Mouse (Mus musculus) thymus, adult 2 months (tissue): ENCODE measurements around the gene Phxr2. TPM values are rescaled to one million over a fixed set of nuclear protein-coding genes. Genes with fewer than 3 reads are reported as not detected.
A peak's percentile ranks its signal among the peaks of the same experiment; 100 is the strongest.
"Not testable (repeated sequence)": the region's sequence is repeated elsewhere in the genome, so short reads cannot be mapped to it uniquely, and the experiment has no call there.

Experiments used
- DNase-seq: peaks from one replicate; pipeline ENCODE4 v3.0.0; 2021
- H3K27ac ChIP-seq: fragments of 200-500 bp; 2 replicates; pipeline ENCODE4 v1.5.1; 2012; ENCODE audit warnings: low read length, control low read depth; ENCODE audit not compliant: control insufficient read depth, insufficient read depth
- H3K27me3 ChIP-seq: fragments of 200-500 bp; 2 replicates; pipeline ENCODE4 v1.6.1; 2012; ENCODE audit warnings: mild to moderate bottlenecking, low read length, moderate library complexity, mixed read lengths; ENCODE audit not compliant: control insufficient read depth, insufficient read depth
- H3K36me3 ChIP-seq: fragments of 200-500 bp; 2 replicates; pipeline ENCODE4 v1.6.1; 2012; ENCODE audit warnings: mild to moderate bottlenecking, low read length, moderate library complexity; ENCODE audit not compliant: control insufficient read depth, insufficient read depth
- H3K4me1 ChIP-seq: fragments of 200-500 bp; replicated peaks from 2 replicates; pipeline ENCODE4 v1.6.1; 2012; ENCODE audit warnings: low read length; ENCODE audit not compliant: control insufficient read depth, insufficient read depth
- H3K4me3 ChIP-seq: fragments of 200-500 bp; 2 replicates; pipeline ENCODE4 v1.5.1; 2012; ENCODE audit warnings: mild to moderate bottlenecking, low read length, control low read depth, moderate library complexity; ENCODE audit not compliant: control insufficient read depth, insufficient read depth
- CTCF ChIP-seq: fragments of 200-500 bp; IDR thresholded peaks from 2 replicates; pipeline ENCODE4 v1.5.1; 2012; ENCODE audit warnings: mild to moderate bottlenecking, control low read depth, low read length, moderate library complexity, borderline replicate concordance; ENCODE audit not compliant: control insufficient read depth, poor library complexity, insufficient read depth; ENCODE audit errors: extremely low read depth
- POLR2A ChIP-seq: fragments of 200-500 bp; IDR thresholded peaks from 2 replicates; pipeline ENCODE4 v1.6.1; 2012; ENCODE audit warnings: mild to moderate bottlenecking, low read length, control low read depth, moderate library complexity; ENCODE audit not compliant: control insufficient read depth, poor library complexity, insufficient read depth; ENCODE audit errors: extremely low read depth
- WGBS: fragments of 180-500 bp; shearing (Covaris S2); methylation state at CpG from one replicate; pipeline ENCODE4 v1.1.7; 2018; 5-methylcytosine and 5-hydroxymethylcytosine counted together
- polyA plus RNA-seq: library from polyadenylated mRNA; depleted of rRNA; stranded (reverse); fragments of >200 nt; gene quantifications from 2 replicates; pipeline ENCODE4 v1.2.3, GENCODE M21; 2012

Phxr2 gene
- polyA plus RNA-seq, 1 experiment = 0.74 TPM

GRCm38 (mm10) chr10:99166392-99166791 is 40.3 kb upstream of the Phxr2 start:
- Histone ChIP-seq H3K36me3 (no peaks in the 10 kb centered on the region), H3K27me3 (no peaks in the 10 kb centered on the region), H3K27ac (no peak overlapping the region), H3K4me3 (no peak overlapping the region), H3K4me1 (peaks cover 18% of the 10 kb centered on the region)
- WGBS = 68% methylated on average over 3 of the region's 3 CpGs
- no peak for TF ChIP-seq CTCF
- no peak for TF ChIP-seq POLR2A
- no peak for DNase-seq

GRCm38 (mm10) chr10:99165751-99166282 is 39.7 kb upstream of the Phxr2 start:
- TF ChIP-seq CTCF (no peak), POLR2A (no peak)
- WGBS = 81% methylated on average over 7 of the region's 7 CpGs
- no peak for DNase-seq
- Histone ChIP-seq H3K27ac (no peak overlapping the region), H3K27me3 (no peaks in the 10 kb centered on the region), H3K4me3 (no peak overlapping the region), H3K36me3 (no peaks in the 10 kb centered on the region), H3K4me1 (peaks cover 13% of the 10 kb centered on the region)

DNA sequence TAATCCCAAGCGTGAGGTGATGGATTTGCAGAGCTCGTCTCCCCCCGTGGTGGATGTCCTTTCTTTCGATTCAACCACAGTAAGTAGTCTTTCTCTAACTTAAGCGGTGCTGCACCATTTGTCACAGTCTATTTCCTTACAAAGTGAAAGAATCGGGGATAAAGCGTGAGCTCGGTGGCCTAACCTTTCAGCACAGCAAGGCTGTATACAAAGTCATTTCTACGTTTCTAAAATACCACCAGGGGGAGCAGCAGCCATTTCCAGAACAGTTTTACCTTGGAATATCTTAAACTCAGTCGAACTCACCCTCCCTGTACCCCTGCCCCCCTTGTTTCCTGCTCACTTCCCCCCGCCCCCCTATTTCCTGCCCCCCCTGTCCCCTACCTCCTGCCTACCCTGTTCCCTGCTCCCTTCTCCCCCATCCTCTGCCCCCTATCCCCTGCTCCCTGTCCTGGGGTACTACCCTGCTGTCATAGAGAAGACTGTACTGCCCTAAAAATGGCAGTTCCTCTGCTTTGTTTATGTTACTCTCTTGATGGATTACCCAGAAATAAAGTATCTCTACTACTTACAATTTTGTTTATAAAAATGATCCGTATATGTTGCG is 38.8 kb upstream of the Phxr2 start:
- Histone ChIP-seq H3K4me3 (no peak overlapping the region), H3K27ac (no peak overlapping the region), H3K36me3 (no peaks in the 10 kb centered on the region), H3K27me3 (no peaks in the 10 kb centered on the region), H3K4me1 (peaks cover 13% of the 10 kb centered on the region)
- peak; percentile 54 for DNase-seq
- TF ChIP-seq POLR2A (no peak), CTCF (no peak)
- WGBS = 39% methylated on average over 13 of the region's 13 CpGs

DNA sequence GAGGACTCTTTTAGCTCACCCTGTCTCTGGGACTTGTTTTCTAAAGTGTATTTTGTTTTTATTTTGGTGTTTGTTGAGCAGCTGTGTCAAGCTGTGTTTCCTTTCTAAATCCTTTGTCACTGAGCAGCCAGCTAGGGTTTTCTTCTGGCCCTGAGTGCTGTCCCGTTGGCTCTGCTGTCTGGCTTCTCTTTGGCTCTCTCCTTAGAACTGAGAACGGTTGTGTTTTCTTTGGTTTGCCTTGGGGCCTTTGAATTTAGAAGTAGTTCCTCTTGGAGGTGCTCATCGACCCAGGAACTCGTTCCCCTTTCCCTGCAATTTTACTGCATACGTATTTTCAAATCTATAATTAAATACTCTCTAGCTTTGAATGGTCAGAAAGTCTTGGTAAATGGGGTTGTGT is 36.9 kb upstream of the Phxr2 start:
- H3K4me1 ChIP-seq = peaks cover 7% of the 10 kb centered on the region; the same call in 1 of the 2 replicates
- no peak overlapping the region for H3K27ac ChIP-seq
- no peak overlapping the region for H3K4me3 ChIP-seq
- H3K36me3 ChIP-seq = no peaks in the 10 kb centered on the region
- 93% methylated on average over 5 of the region's 5 CpGs for WGBS
- DNase-seq = no peak
- no peak for TF ChIP-seq POLR2A
- TF ChIP-seq CTCF = no peak
- no peaks in the 10 kb centered on the region for H3K27me3 ChIP-seq

- Histone ChIP-seq H3K4me3 (no peak overlapping the region), H3K4me1 (peaks cover 7% of the 10 kb centered on the region; the same call in 1 of the 2 replicates), H3K27me3 (no peaks in the 10 kb centered on the region), H3K27ac (no peak overlapping the region), H3K36me3 (no peaks in the 10 kb centered on the region)
- DNase-seq = peak; percentile 56
- 50% methylated on average over 8 of the region's 8 CpGs for WGBS
- TF ChIP-seq POLR2A = no peak
- TF ChIP-seq CTCF = no peak
Measured at GRCm38 (mm10) chr10:99161987-99162582, 36.0 kb upstream of the Phxr2 start.

GRCm38 (mm10) chr10:99157697-99158096 is 31.6 kb upstream of the Phxr2 start:
- not testable (repeated sequence) for H3K27ac ChIP-seq, H3K27me3 ChIP-seq, H3K36me3 ChIP-seq, DNase-seq, H3K4me3 ChIP-seq, H3K4me1 ChIP-seq
- 96% methylated on average over 10 of the region's 10 CpGs for WGBS

DNA sequence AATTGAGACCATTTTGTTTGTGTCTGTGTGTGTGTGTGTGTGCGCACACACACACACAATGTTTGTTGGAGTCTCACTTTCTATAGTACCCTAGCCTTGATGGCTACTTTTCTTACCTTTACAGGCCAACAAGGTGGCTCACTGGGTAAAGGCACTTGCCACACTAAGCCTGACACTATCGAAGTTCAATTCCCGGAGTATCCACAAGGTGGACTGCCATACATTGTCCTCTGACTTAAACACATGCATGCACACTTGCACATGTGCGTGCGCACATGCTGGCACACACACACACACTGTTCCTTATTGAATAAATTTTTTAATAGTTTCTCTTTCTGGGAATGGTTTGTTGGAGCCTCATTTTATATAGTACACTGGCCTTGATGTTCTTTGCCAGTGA is 30.7 kb upstream of the Phxr2 start:
- TF ChIP-seq POLR2A (no peak), CTCF (no peak)
- Histone ChIP-seq H3K36me3 (no peaks in the 10 kb centered on the region; the same call in 1 of the 2 replicates), H3K4me3 (no peak overlapping the region), H3K27me3 (no peaks in the 10 kb centered on the region), H3K4me1 (no peaks in the 10 kb centered on the region), H3K27ac (no peak overlapping the region)
- no peak for DNase-seq
- WGBS = 89% methylated on average over 5 of the region's 5 CpGs
